Mouse (Mus musculus): Measurements from ENCODE around the gene Gm9745. TPM values are rescaled to one million over a fixed set of nuclear protein-coding genes. Genes with fewer than 3 reads are reported as not detected.

The Gm9745 gene
- not detected for polyA plus RNA-seq (2015; fragmentation: Illumina TruSeq; extraction: RNeasy Lipid Tissue Mini Kit (QIAGEN cat#74804); ENCODE audit: low read depth, low replicate concordance)

DNA sequence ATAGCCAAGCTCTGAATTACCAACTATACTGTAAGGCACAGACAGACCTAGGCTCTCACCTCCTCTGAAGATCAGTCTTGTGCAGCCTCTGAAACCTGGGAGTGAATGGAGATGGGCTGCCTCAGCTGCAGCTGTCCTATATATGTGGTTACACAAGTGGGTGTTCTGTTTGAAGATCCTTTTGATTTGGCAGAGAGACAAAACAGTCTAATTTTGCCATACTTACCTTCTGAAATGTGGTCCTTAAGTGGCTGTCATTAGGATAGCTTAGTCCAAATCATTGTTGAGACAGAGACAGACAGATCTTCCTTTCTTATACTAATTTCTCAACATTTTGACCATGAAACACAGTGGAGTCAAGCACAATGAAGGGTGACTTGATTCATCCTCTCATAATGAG is at the start of gene Gm9745:
TSS of gene Gm9745 (minus strand) at position 101 of the 400 bp plus-strand sequence.

GRCm38 (mm10) chr13:8995990-8996786 is 48.2 kb upstream of the Gm9745 start, which contains the start of gene Gtpbp4:
Gene Gtpbp4 (minus strand): TSS chr13:8996083.

DNA sequence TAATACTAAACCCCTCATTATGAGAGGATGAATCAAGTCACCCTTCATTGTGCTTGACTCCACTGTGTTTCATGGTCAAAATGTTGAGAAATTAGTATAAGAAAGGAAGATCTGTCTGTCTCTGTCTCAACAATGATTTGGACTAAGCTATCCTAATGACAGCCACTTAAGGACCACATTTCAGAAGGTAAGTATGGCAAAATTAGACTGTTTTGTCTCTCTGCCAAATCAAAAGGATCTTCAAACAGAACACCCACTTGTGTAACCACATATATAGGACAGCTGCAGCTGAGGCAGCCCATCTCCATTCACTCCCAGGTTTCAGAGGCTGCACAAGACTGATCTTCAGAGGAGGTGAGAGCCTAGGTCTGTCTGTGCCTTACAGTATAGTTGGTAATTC is 4.5 kb upstream of the Gm9745 start, which contains the start of gene Idi2:
TSS of gene Idi2 (plus strand) at position 301 of the 400 bp plus-strand sequence.

Other genes with a start within 250 kb of the Gm9745 start
- gene Wdr37, start 76.3 kb downstream of the Gm9745 start, polyA plus RNA-seq (2015; fragmentation: Illumina TruSeq; extraction: RNeasy Lipid Tissue Mini Kit (QIAGEN cat#74804); ENCODE audit: low read depth, low replicate concordance), result 71.1 TPM
- gene Idi1, start 62.7 kb downstream of the Gm9745 start, polyA plus RNA-seq (2015; fragmentation: Illumina TruSeq; extraction: RNeasy Lipid Tissue Mini Kit (QIAGEN cat#74804); ENCODE audit: low read depth, low replicate concordance), result 60.9 TPM
- gene Idi2, start 4.6 kb upstream of the Gm9745 start, polyA plus RNA-seq (2015; fragmentation: Illumina TruSeq; extraction: RNeasy Lipid Tissue Mini Kit (QIAGEN cat#74804); ENCODE audit: low read depth, low replicate concordance), result not detected
- gene Gtpbp4, start 47.9 kb upstream of the Gm9745 start, polyA plus RNA-seq (2015; fragmentation: Illumina TruSeq; extraction: RNeasy Lipid Tissue Mini Kit (QIAGEN cat#74804); ENCODE audit: low read depth, low replicate concordance), result 32.4 TPM
- gene Larp4b, start 145.7 kb upstream of the Gm9745 start, polyA plus RNA-seq (2015; fragmentation: Illumina TruSeq; extraction: RNeasy Lipid Tissue Mini Kit (QIAGEN cat#74804); ENCODE audit: low read depth, low replicate concordance), result 35.7 TPM